Mouse (Mus musculus): ENCODE data around the gene Gapdh.

DNA sequence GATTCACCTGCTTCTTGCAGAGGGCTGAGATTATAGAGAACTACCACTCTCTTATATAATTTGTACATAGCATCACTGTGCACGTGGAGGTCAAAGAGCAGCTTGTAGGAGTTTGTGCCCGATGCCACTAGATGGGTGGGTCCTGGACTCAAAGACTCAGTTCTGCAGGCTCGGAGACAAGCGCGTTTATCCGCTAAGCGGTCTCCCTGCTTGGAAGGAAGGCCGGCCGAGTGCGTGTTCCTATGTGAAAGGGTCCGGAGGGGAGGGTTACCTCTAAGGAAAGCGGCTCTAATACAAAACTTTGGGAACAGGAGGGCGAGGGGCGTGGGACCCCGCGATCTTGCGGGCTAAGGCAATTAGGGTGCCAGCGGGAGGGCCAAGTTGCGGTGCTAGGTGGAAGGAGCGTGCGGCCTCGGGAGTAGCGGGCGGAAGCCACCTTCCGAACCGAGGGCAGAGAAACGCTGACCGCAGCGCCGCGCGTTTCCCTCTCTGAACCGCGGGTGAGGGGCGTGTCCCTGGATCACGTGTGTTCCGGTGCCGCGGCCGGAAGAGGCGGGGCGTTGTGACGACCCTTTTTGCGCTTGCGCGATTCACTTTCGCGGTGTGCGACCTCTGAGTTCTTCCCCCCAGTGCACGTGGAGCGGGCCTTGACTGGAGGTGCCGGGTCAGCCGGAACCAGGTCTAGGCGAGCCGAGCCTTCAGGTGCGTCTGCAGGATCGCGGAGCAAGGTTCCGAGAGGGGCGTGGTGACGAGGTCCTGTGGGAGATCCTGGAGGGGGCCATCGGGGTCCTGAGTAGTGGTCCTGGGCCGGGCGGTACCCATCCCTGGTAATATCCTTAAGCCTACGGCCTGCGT lies 34.7 kb downstream of the Gapdh start, which contains the start of gene Nop2:
- TF ChIP-seq CTCF (IDR thresholded peaks at IDR 0.05; ENCODE audit: low read depth, low read length) (no peak), POLR2A (IDR thresholded peaks at IDR 0.05; ENCODE audit: borderline replicate concordance, low read depth, low read length) (no peak)
